Mouse (Mus musculus) brain, adult 2 months (tissue): ENCODE results near the gene Bbs9.

ENCODE experiments used
- DNase-seq: peaks from one replicate; pipeline ENCODE4 v3.0.0; 2011; ENCODE audit warnings: low read depth, low spot score

Bbs9 gene

DNA sequence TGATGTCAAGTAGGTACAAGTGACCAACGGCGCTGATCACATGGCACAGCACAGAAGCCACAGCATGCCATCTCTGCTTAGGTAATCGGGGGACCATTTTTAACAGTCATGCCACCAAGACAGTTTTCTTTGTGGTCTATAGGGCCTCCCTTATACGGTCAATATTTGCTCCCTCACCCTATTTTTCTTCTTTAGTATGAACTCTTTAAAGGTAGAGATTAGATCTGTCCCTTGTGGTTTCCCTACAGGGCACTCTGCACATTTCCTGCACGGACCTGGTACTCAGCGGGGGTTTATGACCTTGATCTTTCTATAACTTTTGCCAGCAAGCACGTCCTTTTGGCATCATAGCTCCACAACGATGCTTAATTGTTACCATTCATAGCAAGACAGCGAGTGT, 316.2 kb downstream of the Bbs9 start:
- DNase-seq = no peak

DNA sequence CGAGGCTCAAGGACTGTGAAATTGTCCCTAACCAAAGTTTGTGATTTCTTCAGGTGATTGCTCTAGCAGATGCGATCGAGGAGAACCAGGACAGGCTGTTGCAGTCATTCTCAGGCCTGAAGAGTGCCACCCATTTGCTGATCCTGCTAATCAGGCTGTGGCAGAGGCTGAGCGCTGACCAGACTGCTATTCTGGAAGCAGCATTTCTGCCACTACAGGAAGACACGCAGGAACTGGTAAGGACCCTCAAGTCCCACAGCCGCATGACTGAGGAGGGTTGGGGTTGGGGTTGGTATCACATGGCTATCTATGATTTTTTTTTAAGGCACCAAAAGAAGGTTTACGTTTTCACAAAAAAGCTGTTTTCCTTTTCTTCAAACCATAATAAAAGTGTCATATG, 318.2 kb downstream of the Bbs9 start:
- DNase-seq = no peak

GRCm38 (mm10) chr9:22800675-22801074, 325.2 kb downstream of the Bbs9 start:
- no peak for DNase-seq

DNA sequence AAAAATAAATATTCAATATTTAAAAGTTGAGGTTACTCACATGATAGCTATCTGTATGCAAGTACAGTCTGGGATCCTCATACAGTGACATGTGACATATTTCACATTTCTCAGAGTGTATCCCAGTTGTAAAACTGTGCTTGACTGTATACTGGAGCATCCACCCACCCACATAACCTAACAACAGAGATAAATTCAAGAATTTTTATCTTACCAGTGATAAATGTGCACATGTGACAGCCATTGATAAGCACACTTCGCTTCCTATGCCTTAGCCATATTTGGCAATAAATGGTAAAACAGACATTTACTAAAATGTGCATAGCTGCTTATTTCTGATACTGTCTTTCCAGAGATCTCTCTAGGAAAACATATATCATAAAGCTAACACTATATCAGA, 330.5 kb downstream of the Bbs9 start:
- DNase-seq = no peak

GRCm38 (mm10) chr9:22806494-22806893, 331.0 kb downstream of the Bbs9 start:
- no peak for DNase-seq

DNA sequence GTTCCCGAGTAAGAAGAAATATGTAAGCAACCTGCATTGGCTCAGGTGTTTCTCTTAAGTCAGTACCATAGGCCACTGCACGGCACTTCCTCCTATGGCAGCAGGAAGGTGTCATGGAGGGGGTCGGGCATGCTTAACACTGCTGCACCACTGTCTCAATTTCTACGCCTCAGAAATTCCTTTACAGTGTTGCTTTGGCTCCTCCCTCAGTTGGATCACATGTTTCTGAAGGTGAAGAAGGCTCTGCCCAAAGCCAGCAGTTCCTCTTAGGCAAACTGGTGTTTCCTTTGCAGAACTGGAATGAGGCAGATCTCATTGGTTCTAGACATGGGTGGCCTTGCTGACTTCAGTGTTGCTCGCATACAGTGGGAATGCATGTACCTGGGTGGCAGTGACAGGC, 332.2 kb downstream of the Bbs9 start:
- DNase-seq = no peak

DNA sequence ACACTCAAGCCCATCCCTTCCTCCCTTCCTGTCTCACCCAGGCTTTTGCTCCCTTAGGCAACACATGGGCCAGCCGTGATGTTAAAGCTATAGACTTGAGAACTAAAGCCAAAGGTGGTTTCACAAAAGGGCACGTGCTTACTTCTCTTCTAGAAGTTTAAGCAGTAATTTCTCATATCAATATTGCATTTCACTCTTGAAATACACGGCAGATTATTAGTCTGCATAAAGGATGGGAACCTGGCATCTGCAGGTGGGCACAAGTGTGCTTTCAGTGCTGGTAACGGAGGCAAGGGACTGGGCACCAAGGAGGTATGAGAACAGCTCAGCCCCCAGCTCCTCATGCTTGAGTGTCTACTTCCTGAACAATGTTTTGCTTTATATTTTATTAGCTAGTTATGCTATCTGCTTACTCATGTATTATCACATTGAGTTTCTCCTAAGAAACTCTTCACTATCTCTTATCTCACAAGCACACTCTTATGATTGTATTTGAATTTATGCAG, 334.2 kb downstream of the Bbs9 start:
- no peak for DNase-seq

DNA sequence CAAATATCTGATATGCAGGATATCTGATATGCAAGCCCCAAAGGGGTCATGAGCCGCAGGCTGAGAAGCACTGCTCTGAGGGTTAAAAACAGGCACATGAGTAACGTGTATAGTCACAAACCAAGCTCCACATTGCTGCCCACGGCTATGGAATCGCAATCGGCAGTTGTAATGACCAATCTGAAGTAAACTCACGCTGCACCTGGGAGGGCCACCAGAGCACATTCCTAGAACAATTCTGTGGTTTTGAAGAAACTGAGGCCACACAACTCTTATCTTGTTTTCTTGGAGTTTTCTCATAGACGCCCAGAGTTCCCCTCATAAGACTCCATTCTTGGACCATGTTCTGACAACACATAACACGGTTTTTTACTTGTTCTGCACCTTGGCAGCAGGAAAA, 334.9 kb downstream of the Bbs9 start:
- no peak for DNase-seq

- DNase-seq = no peak
These were observed 336.4 kb downstream of the Bbs9 start for GRCm38 (mm10) chr9:22811931-22812330.

DNA sequence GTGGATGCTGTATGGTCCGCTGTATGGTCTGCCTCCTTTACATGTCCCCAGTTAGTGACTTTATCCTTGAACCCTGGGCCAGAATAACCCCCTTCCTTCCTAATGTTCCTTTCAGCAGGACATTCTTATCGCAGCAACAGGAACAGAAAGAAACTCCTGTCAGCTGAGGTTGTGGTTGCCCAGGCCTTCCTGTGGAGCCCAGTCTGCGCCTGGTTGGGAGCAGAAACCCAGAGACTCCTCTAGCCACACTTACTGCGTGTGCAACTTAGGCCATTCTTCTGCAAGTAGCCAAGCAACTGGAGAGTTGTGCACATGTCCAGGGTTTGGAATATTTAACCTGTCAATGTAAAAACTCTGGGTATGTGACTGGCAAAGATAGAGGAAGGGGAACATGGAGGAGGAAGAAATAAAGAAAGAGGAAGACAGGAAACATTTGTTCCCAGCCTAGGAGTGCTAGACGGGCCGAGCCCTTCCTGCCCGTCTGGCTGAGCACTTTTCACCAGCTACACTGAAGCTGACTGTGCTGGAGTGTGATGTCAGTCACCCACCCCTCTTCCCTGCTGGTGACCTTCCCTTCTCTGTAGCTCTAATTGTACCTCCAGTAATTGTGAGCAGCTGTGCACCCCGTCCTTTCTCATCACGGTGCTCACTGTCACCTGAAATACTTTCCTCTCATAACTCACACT, 339.0 kb downstream of the Bbs9 start:
- DNase-seq = peak; percentile 42

DNA sequence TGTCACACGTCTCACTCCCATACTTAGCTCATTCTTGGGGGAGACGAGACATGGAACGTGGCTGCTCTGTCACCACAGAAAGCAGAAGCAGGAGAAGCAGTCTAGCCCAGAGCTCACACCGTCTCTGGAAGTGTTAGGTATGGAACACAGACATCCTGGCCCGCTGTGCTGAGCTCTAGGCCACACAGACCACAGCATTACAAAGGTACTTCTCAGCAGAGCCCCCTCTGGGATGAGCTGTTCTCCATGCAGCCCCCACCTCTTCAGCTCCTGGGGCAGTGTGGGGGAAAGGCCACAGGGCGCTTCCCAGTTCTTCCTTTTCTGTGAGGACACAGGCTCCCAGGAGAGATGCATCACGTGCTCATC, 339.6 kb downstream of the Bbs9 start:
- no peak for DNase-seq

- DNase-seq = no peak
These were observed 344.0 kb downstream of the Bbs9 start for GRCm38 (mm10) chr9:22819539-22819938.

GRCm38 (mm10) chr9:22820646-22821185, 345.2 kb downstream of the Bbs9 start:
- DNase-seq = no peak

DNA sequence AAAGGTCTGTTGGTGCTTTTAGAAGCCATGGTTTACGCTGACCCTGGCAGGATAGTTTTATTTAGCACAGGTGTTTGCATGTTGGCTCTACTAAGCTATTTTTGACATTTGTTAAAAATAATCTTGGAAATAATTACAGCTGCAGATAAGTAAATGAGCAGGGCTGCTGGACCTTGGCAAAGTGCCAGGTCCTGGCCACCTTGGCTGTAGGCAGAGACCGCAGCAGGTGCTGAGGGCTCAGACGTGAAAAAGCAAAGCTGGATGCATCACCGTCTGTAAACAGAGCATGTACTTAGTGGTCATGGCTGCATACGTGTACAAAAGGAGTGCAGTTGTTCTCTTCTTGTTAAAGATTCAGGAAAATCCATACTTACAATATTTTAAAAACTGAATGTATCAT, 347.3 kb downstream of the Bbs9 start:
- no peak for DNase-seq

DNA sequence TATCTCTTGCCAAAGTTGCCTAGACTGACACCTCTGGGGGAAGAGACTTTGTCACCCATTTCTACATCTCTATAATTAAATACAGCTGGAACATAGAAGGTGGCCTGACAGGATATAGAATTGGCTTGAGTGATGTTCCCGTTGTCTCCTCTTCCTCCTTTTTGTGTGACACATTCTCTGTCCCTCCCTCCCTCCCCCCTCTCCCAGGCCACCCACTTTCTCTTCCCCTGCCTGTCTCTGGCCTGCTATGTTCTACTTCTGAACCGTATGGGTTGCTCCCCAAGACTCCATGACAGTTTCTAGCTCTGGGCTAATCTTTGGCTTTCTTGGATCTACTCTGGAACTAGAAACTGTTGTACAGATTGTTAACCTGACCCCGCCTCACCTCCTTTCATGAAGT, 348.3 kb downstream of the Bbs9 start:
- DNase-seq = no peak

DNA sequence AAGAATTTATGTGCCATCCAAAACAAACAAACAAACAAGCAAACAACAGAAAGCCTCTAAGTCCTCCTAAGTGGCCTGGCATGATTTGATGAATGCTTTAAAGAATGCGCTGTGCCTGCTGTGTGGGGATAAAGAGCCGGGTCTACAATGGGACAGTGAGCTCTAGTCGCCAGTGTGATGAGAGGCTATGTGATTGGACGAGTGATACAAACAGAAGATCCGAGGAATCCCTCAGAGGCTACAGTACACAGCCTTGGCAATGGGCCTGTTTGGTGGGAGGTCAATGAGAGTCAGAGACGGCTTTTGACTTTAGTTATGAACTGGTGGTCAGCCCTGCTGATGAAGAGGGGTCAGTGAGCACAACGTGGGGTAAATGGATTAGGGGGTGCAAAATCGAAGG, 349.4 kb downstream of the Bbs9 start:
- DNase-seq = no peak

GRCm38 (mm10) chr9:22826571-22826990, 351.1 kb downstream of the Bbs9 start:
- DNase-seq = peak; percentile 60

DNA sequence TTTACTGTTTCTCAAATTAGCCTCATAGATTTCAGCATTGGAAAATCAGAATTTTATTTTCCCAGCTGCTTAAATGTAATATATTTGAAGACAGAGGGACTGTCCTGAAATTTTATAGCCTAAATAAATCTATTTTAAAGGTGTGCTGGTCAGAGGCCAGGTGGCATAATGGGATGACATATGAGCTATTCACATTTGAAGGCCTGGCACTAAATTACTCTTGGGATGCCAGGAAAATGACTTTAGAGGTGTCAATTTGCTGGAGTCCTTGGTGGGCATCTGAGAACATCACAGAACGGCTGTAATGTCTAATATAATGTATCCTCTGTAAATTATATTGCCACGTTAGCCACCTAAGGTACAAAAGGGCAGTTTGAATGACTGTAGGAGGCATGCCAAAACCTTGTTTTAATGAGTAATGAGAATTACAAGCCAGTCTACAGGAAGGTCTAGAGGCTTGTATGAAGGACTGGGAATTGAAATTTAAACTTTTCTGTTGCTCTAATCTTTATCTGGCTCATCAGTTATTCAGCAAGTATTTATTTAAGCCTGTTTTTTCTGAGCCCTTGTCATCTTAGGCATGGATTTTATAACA, 351.8 kb downstream of the Bbs9 start:
- DNase-seq = peak; percentile 63

DNA sequence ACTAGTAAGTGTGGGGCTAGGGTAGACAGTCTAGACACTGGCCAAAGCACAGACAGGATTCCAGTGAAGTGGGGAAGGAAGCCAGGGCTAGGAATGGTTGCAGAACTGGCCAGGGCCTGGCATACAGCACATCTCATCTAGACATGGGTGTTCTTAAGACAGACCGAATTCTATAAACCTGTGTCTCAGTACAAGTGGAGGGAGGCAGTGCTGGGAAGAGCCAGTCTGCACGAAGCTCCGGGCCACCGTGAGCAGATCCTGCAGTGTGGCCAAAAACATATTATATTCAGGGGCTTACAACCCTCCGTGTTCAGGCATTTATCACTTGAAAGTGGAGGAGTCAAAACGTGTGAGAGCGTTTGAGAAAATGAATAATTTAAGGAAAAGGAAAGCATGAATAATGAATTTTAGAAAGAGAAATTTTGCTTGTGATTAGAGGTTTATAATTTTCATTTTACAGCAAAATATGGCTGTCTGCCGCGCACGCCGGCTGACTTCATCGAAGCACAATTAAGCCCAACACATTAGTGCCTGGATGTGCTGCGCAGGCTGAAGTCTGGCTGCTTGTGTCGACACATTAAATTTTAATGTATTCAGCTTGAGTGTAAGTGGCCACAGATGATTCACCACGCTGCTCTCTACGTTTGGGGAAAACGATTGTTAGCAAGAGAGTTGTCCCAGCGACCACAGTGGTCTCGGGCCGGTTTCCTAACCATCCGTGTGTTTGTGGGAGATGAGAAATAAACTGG, 353.9 kb downstream of the Bbs9 start:
- peak; percentile 42 for DNase-seq

GRCm38 (mm10) chr9:22834994-22835512, 359.5 kb downstream of the Bbs9 start:
- no peak for DNase-seq

DNA sequence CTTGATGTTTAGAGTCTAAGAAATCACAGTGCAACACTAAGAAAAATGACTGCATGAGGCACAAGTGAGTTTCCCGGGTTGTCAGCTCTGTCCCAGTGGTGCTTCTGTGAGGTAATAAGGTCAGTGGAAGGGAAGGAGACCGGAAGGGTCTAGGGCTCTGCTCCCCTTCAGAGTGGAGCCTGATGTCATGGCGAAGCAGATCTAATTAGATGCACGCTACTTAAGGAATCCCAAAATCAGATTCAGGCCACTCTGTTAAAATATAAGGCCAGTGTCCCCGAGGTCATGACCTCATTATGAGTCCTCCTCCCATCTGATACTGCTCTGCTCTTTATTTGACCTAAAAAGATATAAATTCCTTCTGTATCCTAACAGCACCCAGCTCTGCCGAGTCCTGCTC, 361.5 kb downstream of the Bbs9 start:
- DNase-seq = no peak

DNA sequence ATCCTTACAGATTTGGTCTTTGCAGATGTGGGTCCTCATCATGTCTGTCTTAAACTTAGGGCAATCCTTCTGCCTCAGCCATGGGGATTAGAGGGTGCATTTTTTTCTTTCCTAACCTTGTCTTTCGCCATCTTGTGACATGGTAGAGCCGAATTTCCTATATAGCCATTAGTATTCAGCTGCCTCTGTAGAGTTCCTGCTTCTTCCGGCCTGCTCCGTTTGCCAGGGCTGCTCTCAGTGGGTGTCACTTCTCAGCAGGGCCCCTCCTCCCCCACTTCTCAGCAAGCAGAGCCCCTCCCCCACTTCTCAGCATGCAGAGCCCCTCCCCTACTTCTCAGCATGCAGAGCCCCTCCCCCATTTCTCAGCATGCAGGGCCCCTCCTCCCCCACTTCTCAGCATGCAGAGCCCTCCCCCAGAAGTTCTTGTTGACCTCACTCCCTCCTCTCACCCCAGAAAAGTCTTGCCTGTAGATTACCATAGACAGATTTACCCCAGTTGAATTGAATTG, 362.2 kb downstream of the Bbs9 start:
- DNase-seq = no peak
